Mouse (Mus musculus) embryonic facial prominence, embryonic 11.5 days (tissue): ENCODE measurements around the gene Tns1. TPM values are rescaled to one million over a fixed set of nuclear protein-coding genes. Genes with fewer than 3 reads are reported as not detected.
"Not testable (repeated sequence)": the region's sequence is repeated elsewhere in the genome, so short reads cannot be mapped to it uniquely, and the experiment has no call there.

Experiments
- ATAC-seq: fragments of 200-750 bp; cut with Nextera tagmentation; replicated peaks from 2 replicates; pipeline ENCODE4 v1.8.0; 2017; ENCODE audit warnings: low read depth; ENCODE audit not compliant: insufficient number of reproducible peaks, low FRiP score, low TSS enrichment
- DNase-seq: peaks from one replicate; pipeline ENCODE4 v3.0.0-alpha.2; 2015; ENCODE audit warnings: low spot score
- H3K27ac ChIP-seq: fragments of 300-500 bp; sonication (generic); replicated peaks from 2 replicates; pipeline ENCODE4 v1.5.1; 2014; ENCODE audit warnings: mild to moderate bottlenecking, low read depth, low read length, control low read depth
- H3K27me3 ChIP-seq: fragments of 300-500 bp; sonication (generic); 2 replicates; pipeline ENCODE4 v1.6.1; 2014; ENCODE audit warnings: mild to moderate bottlenecking, low read length, moderate library complexity, mixed read lengths; ENCODE audit not compliant: control insufficient read depth, insufficient read depth
- H3K36me3 ChIP-seq: fragments of 300-500 bp; sonication (generic); replicated peaks from 2 replicates; pipeline ENCODE4 v1.6.1; 2014; ENCODE audit warnings: low read depth, mild to moderate bottlenecking, low read length, moderate library complexity, mixed read lengths; ENCODE audit not compliant: control insufficient read depth, insufficient read depth
- H3K4me1 ChIP-seq: fragments of 300-500 bp; sonication (generic); 2 replicates; pipeline ENCODE4 v1.6.1; 2014; ENCODE audit warnings: low read length, mixed read lengths; ENCODE audit not compliant: control insufficient read depth, insufficient read depth
- H3K4me2 ChIP-seq: fragments of 300-500 bp; sonication (generic); 2 replicates; pipeline ENCODE4 v1.6.1; 2014; ENCODE audit warnings: low read depth, mild to moderate bottlenecking, control low read depth, low read length, moderate library complexity
- H3K4me3 ChIP-seq: fragments of 300-500 bp; sonication (generic); 2 replicates; pipeline ENCODE4 v1.5.1; 2014; ENCODE audit warnings: low read depth, low read length, control low read depth
- H3K9ac ChIP-seq: fragments of 300-500 bp; sonication (generic); replicated peaks from 2 replicates; pipeline ENCODE4 v1.6.1; 2014; ENCODE audit warnings: mild to moderate bottlenecking, control low read depth, low read length
- H3K9me3 ChIP-seq: fragments of 300-500 bp; sonication (generic); replicated peaks from 2 replicates; pipeline ENCODE4 v1.6.1; 2016; ENCODE audit warnings: mild to moderate bottlenecking, low read length, inconsistent platforms, mixed read lengths; ENCODE audit not compliant: control insufficient read depth
- WGBS: fragments of 180-500 bp; shearing (Covaris S2); extraction: QIAGEN DNeasy Blood & Tissue Kit; methylation state at CpG from one replicate; pipeline ENCODE4 v1.1.7; 2014; 5-methylcytosine and 5-hydroxymethylcytosine counted together
- polyA plus RNA-seq: library from polyadenylated mRNA; unstranded; fragments of >200 nt; fragmentation: Nextera tagmentation; extraction: Ambion mirVana; gene quantifications from 2 replicates; pipeline ENCODE4 v1.2.1, GENCODE M21; 2014

Gene Tns1
- polyA plus RNA-seq, 1 experiment from 2014 or later, result 21.6 TPM

GRCm38 (mm10) chr1:73905111-73905810 lies 219.0 kb downstream of the Tns1 start:
- no peak for ATAC-seq
- no peaks in the 10 kb centered on the region for H3K36me3 ChIP-seq
- H3K9ac ChIP-seq, result no peak overlapping the region
- H3K27ac ChIP-seq, result no peak overlapping the region
- H3K9me3 ChIP-seq, result no peaks in the 10 kb centered on the region
- no peak overlapping the region for H3K4me3 ChIP-seq
- WGBS, result 56% methylated on average over 10 of the region's 10 CpGs
- no peaks in the 10 kb centered on the region for H3K4me1 ChIP-seq
- no peaks in the 10 kb centered on the region for H3K27me3 ChIP-seq
- no peak for DNase-seq
- H3K4me2 ChIP-seq, result no peak overlapping the region

- no peaks in the 10 kb centered on the region for H3K4me1 ChIP-seq
- H3K4me3 ChIP-seq, result no peak overlapping the region
- H3K36me3 ChIP-seq, result no peaks in the 10 kb centered on the region
- ATAC-seq, result no peak
- no peak for DNase-seq
- no peak overlapping the region for H3K9ac ChIP-seq
- no peak overlapping the region for H3K4me2 ChIP-seq
- H3K27me3 ChIP-seq, result no peaks in the 10 kb centered on the region
- WGBS, result 86% methylated on average over 8 of the region's 8 CpGs
- no peaks in the 10 kb centered on the region for H3K9me3 ChIP-seq
- no peak overlapping the region for H3K27ac ChIP-seq
Observed at GRCm38 (mm10) chr1:73904641-73905040, 219.6 kb downstream of the Tns1 start.

GRCm38 (mm10) chr1:73903035-73903434 lies 221.2 kb downstream of the Tns1 start:
- H3K9me3 ChIP-seq, result no peaks in the 10 kb centered on the region
- DNase-seq, result no peak
- H3K4me1 ChIP-seq, result no peaks in the 10 kb centered on the region
- H3K27ac ChIP-seq, result no peak overlapping the region
- no peak for ATAC-seq
- no peak overlapping the region for H3K4me3 ChIP-seq
- no peak overlapping the region for H3K4me2 ChIP-seq
- H3K9ac ChIP-seq, result no peak overlapping the region
- H3K36me3 ChIP-seq, result no peaks in the 10 kb centered on the region
- H3K27me3 ChIP-seq, result no peaks in the 10 kb centered on the region
- WGBS, result 89% methylated on average over 5 of the region's 5 CpGs

- 15% methylated on average over 16 of the region's 16 CpGs for WGBS
- no peaks in the 10 kb centered on the region for H3K4me1 ChIP-seq
- H3K36me3 ChIP-seq, result no peaks in the 10 kb centered on the region
- no peak overlapping the region for H3K9ac ChIP-seq
- H3K27me3 ChIP-seq, result no peaks in the 10 kb centered on the region
- H3K9me3 ChIP-seq, result no peaks in the 10 kb centered on the region
- H3K4me3 ChIP-seq, result no peak overlapping the region
- no peak overlapping the region for H3K27ac ChIP-seq
- ATAC-seq (0 out of 2 replicates have a peak, but pooled peaks have one; percentile 37), DNase-seq (peak; percentile 87)
- no peak overlapping the region for H3K4me2 ChIP-seq
Observed at GRCm38 (mm10) chr1:73902171-73902991, 221.9 kb downstream of the Tns1 start.

GRCm38 (mm10) chr1:73901496-73901899 lies 222.8 kb downstream of the Tns1 start:
- H3K36me3 ChIP-seq, result no peaks in the 10 kb centered on the region
- no peaks in the 10 kb centered on the region for H3K9me3 ChIP-seq
- WGBS, result 8% methylated on average over 3 of the region's 3 CpGs
- H3K9ac ChIP-seq, result no peak overlapping the region
- no peaks in the 10 kb centered on the region for H3K27me3 ChIP-seq
- H3K27ac ChIP-seq, result no peak overlapping the region
- DNase-seq (peak; percentile 84), ATAC-seq (0 out of 2 replicates have a peak, but pooled peaks have one; percentile 49)
- H3K4me3 ChIP-seq, result no peak overlapping the region
- no peaks in the 10 kb centered on the region for H3K4me1 ChIP-seq
- no peak overlapping the region for H3K4me2 ChIP-seq

GRCm38 (mm10) chr1:73895451-73895850 lies 228.8 kb downstream of the Tns1 start:
- H3K4me2 ChIP-seq, H3K27me3 ChIP-seq, H3K9ac ChIP-seq, H3K27ac ChIP-seq, H3K9me3 ChIP-seq, H3K4me1 ChIP-seq, H3K4me3 ChIP-seq, ATAC-seq, H3K36me3 ChIP-seq, DNase-seq: not testable (repeated sequence)
- 92% methylated on average over 6 of the region's 6 CpGs for WGBS

GRCm38 (mm10) chr1:73880731-73881130 lies 243.5 kb downstream of the Tns1 start:
- H3K4me1 ChIP-seq, result no peaks in the 10 kb centered on the region
- H3K9ac ChIP-seq, result no peak overlapping the region
- no peaks in the 10 kb centered on the region for H3K36me3 ChIP-seq
- no peak overlapping the region for H3K4me2 ChIP-seq
- no peak overlapping the region for H3K27ac ChIP-seq
- no peak overlapping the region for H3K4me3 ChIP-seq
- DNase-seq, result no peak
- no peak for ATAC-seq
- H3K9me3 ChIP-seq, result no peaks in the 10 kb centered on the region
- H3K27me3 ChIP-seq, result no peaks in the 10 kb centered on the region

- WGBS, result 19% methylated on average over 1 of the region's 1 CpGs
- Histone ChIP-seq H3K4me1 (no peaks in the 10 kb centered on the region), H3K27me3 (no peaks in the 10 kb centered on the region), H3K4me3 (no peak overlapping the region), H3K36me3 (no peaks in the 10 kb centered on the region), H3K9ac (no peak overlapping the region), H3K4me2 (no peak overlapping the region), H3K27ac (no peak overlapping the region), H3K9me3 (no peaks in the 10 kb centered on the region)
- no peak for DNase-seq
- no peak for ATAC-seq
Observed at GRCm38 (mm10) chr1:73875676-73876218, 248.5 kb downstream of the Tns1 start.
